In the genomic region with DNA sequence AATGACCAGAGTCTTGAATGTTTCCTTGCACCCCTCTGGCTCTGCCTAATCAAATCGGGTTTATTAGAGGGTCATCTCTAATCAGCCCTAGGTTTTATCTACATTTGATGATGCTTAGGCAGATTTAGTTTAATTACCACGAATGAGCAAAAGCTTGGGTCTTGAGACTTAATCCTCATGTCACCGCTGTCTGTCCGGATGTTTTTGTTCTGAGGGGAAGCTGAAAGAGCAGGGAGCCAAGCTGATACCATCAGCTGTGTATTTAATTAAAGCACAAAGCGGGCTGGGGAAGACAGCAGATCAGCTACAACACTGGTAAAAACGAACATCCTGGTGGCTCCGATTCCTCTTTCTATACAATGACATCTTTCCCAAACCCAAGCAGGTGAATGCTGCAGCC, we compare ENCODE assay signal across 25 mouse cellular contexts. TPM values are rescaled to one million over a fixed set of nuclear protein-coding genes. Genes with fewer than 3 reads are reported as not detected.
A peak's percentile ranks its signal among the peaks of the same experiment; 100 is the strongest.
DNase-seq lines count a peak whose midpoint lies in the region; ATAC-seq and TF ChIP-seq lines count a peak whose summit lies in the region.
"Had no signal": no experiment of that assay in that cellular context is flagged by ENCODE, and none has a peak within 500 bp of the region (broad histone marks: within the 10 kb centered on the region; RNA-seq: fewer than 3 reads in every experiment).

No protein-coding gene starts in this region.

- no peaks in the 10 kb centered on the region for H3K9me3 ChIP-seq in midbrain, embryonic 12.5 days
- no peaks in the 10 kb centered on the region for H3K9me3 ChIP-seq in midbrain, embryonic 11.5 days (ENCODE audit: control insufficient read depth, low read length)
- H3K9me3 ChIP-seq: embryonic facial prominence, embryonic 10.5 days; heart, embryonic 15.5 days; midbrain, embryonic 13.5 days; neural tube, embryonic 13.5 days had no signal

- H3K4me3 ChIP-seq in gastrocnemius, adult 2 months: peak overlapping the region; percentile 43
- no peak overlapping the region for H3K4me3 ChIP-seq in midbrain, embryonic 12.5 days
- no peak overlapping the region for H3K4me3 ChIP-seq in midbrain, embryonic 11.5 days (ENCODE audit: low read depth, low read length)
- H3K4me3 ChIP-seq: embryonic facial prominence, embryonic 10.5 days; heart, embryonic 15.5 days; left cerebral cortex, adult 2 months; midbrain, embryonic 13.5 days; neural tube, embryonic 13.5 days had no signal

- peaks cover 6% of the 10 kb centered on the region; the same call in 1 of the 2 replicates for H3K27me3 ChIP-seq in midbrain, embryonic 12.5 days
- H3K27me3 ChIP-seq in midbrain, embryonic 11.5 days (ENCODE audit: control insufficient read depth, insufficient read depth, low read length): no peaks in the 10 kb centered on the region
- H3K27me3 ChIP-seq: heart, embryonic 15.5 days; midbrain, embryonic 13.5 days; neural tube, embryonic 13.5 days; Patski had no signal

- H3K4me1 ChIP-seq in midbrain, embryonic 12.5 days: peaks cover 50% of the 10 kb centered on the region
- H3K4me1 ChIP-seq in midbrain, embryonic 11.5 days (ENCODE audit: control insufficient read depth, insufficient read depth, low read length): peaks cover 10% of the 10 kb centered on the region

- TF ChIP-seq CTCF in gastrocnemius, adult 2 months (IDR thresholded peaks at IDR 0.05): no peak

- no peaks in the 10 kb centered on the region for H3K36me3 ChIP-seq in midbrain, embryonic 12.5 days
- H3K36me3 ChIP-seq in midbrain, embryonic 11.5 days (ENCODE audit: control insufficient read depth, insufficient read depth, low read length): no peaks in the 10 kb centered on the region
- H3K36me3 ChIP-seq: embryonic facial prominence, embryonic 10.5 days; heart, embryonic 15.5 days; midbrain, embryonic 13.5 days; neural tube, embryonic 13.5 days had no signal

- intact Hi-C loops in gastrocnemius, adult 2 months (cut with DNase I): no loop called here
- intact Hi-C loops in gastrocnemius, postnatal 14 days (cut with DNase I; ENCODE audit: low total_unique reads): no loop called here
- intact Hi-C loops in heart, postnatal 10 days (cut with DNase I): no loop called here
- intact Hi-C loops in heart, postnatal 14 days (cut with DNase I): loop anchor here (5.0 kb wide), 2 partner anchors 50 to 55 kb away; a partner anchor contains a TSS

- ATAC-seq in midbrain, embryonic 12.5 days (ENCODE audit: low FRiP score, low read depth): no peak
- ATAC-seq in midbrain, embryonic 11.5 days (ENCODE audit: low FRiP score): no peak
- ATAC-seq in cerebellum, adult (ENCODE audit: insufficient number of reproducible peaks, low FRiP score, low TSS enrichment): no peak
- ATAC-seq in megakaryocyte, adult 5-6 weeks (ENCODE audit: poor library complexity, severe bottlenecking): no peak
- ATAC-seq: activated CD4-positive, CD25-positive, alpha-beta regulatory T cell, adult 4 months; midbrain, embryonic 13.5 days; Patski had no signal

- no peak overlapping the region for H3K4me2 ChIP-seq in midbrain, embryonic 12.5 days (replicated peaks)
- H3K4me2 ChIP-seq in midbrain, embryonic 11.5 days: no peak overlapping the region
- H3K4me2 ChIP-seq: heart, embryonic 15.5 days; hindbrain, embryonic 14.5 days; midbrain, embryonic 13.5 days; neural tube, embryonic 13.5 days had no signal

- DNase-seq in gastrocnemius, adult 2 months: no peak
- no peak for DNase-seq in gastrocnemius, postnatal 14 days
- DNase-seq in heart, postnatal 10 days: peak; percentile 24 to 31
- DNase-seq in heart, postnatal 14 days: no peak
- no peak for DNase-seq in midbrain, embryonic 11.5 days (ENCODE audit: low spot score, missing footprints)
- DNase-seq: adrenal gland, postnatal 25 days; cerebellum, adult 9-10 months; gastrocnemius, postnatal 10 days; layer of hippocampus, adult 9-11 months; left cerebral cortex, postnatal 4 days; liver; thymus, postnatal 14 days had no signal

- H3K27ac ChIP-seq in gastrocnemius, adult 2 months: peak overlapping the region; percentile 28
- H3K27ac ChIP-seq in midbrain, embryonic 12.5 days (replicated peaks): no peak overlapping the region
- no peak overlapping the region for H3K27ac ChIP-seq in midbrain, embryonic 11.5 days (ENCODE audit: low read depth, low read length)
- H3K27ac ChIP-seq: embryonic facial prominence, embryonic 10.5 days; heart, embryonic 15.5 days; hindbrain, embryonic 14.5 days; kidney, postnatal 0 days; left cerebral cortex, adult 2 months; macrophage; midbrain, embryonic 13.5 days; neural tube, embryonic 13.5 days had no signal

- WGBS in midbrain, embryonic 12.5 days: 11% methylated on average over 7 of the region's 7 CpGs
- WGBS in midbrain, embryonic 11.5 days: 10% methylated on average over 7 of the region's 7 CpGs

- H3K9ac ChIP-seq in midbrain, embryonic 12.5 days (replicated peaks): 0 out of 2 replicates have a peak overlapping the region, but pooled peaks have one; percentile 15
- H3K9ac ChIP-seq in midbrain, embryonic 11.5 days (ENCODE audit: low read length): no peak overlapping the region
- H3K9ac ChIP-seq: heart, embryonic 15.5 days; hindbrain, embryonic 14.5 days; midbrain, embryonic 13.5 days; neural tube, embryonic 13.5 days had no signal

RNA-seq across cellular contexts. Expression of a gene that starts 56.3 kb away (rescaled TPM):
- 10 to 100 TPM; 13.0 to 31.1 TPM for total RNA-seq in gastrocnemius, adult 2 months (2021)
- 10 to 100 TPM; 19.4 to 30.5 TPM for total RNA-seq in gastrocnemius, postnatal 14 days (2021)
- 10 to 100 TPM; 40.8 to 53.0 TPM for total RNA-seq in heart, postnatal 10 days (2021)
- 10 to 100 TPM; 43.1 to 47.3 TPM for total RNA-seq in heart, postnatal 14 days (2021)
- 75.5 and 80.6 TPM in 2 replicates for polyA plus RNA-seq in midbrain, embryonic 12.5 days (2016; fragmentation: Nextera tagmentation; extraction: Ambion mirVana)
- 36.0 and 38.9 TPM in 2 replicates for polyA plus RNA-seq in midbrain, embryonic 11.5 days (2014; fragmentation: Nextera tagmentation; extraction: Ambion mirVana)
- 0.36 and 0.42 TPM in 2 replicates for total RNA-seq in megakaryocyte, adult 5-6 weeks (2015)
- total RNA-seq in megakaryocyte, adult 5-6 weeks (2017): 0.04 and 1.1 TPM in 2 replicates

Comparison
In these comparisons a context has a peak if more than half of its experiments do, and no peak if none do; other contexts are left out.
1. DNase-seq: peak in heart, postnatal 10 days (2 of 2); none in gastrocnemius, adult 2 months (single experiment), gastrocnemius, postnatal 14 days (single experiment), heart, postnatal 14 days (0 of 2) and midbrain, embryonic 11.5 days (single experiment).
2. RNA of a gene that starts 56.3 kb away (total RNA-seq): 40.8 to 53.0 TPM in heart, postnatal 10 days, 43.1 to 47.3 TPM in heart, postnatal 14 days, 13.0 to 31.1 TPM in gastrocnemius, adult 2 months and 19.4 to 30.5 TPM in gastrocnemius, postnatal 14 days; 0.04 to 1.1 TPM in megakaryocyte, adult 5-6 weeks; every median in the first group is over 4 times any median in the second.